Mouse (Mus musculus): ENCODE data around the gene Cald1. TPM values are rescaled to one million over a fixed set of nuclear protein-coding genes. Genes with fewer than 3 reads are reported as not detected.

Cald1 gene
- polyA plus RNA-seq (2015; fragmentation: Nextera tagmentation; extraction: Ambion mirVana), result 396 and 401 TPM in 2 replicates

- Histone ChIP-seq H3K4me2 (peak within 1 kb of the TSS; percentile 50), H3K9me3 (no peaks in the 10 kb centered on the region), H3K27me3 (replicated peaks) (no peaks in the 10 kb centered on the region), H3K4me3 (replicated peaks) (peak within 1 kb of the TSS; percentile 45), H3K9ac (peak within 1 kb of the TSS; percentile 9; the same call in 1 of the 2 replicates), H3K27ac (peak within 1 kb of the TSS; percentile 88), H3K4me1 (peaks cover 4% of the 10 kb centered on the region; the same call in 1 of the 2 replicates), H3K36me3 (no peaks in the 10 kb centered on the region)
- ATAC-seq (ENCODE audit: insufficient read depth, low FRiP score, low read depth), result peak; percentile 90
- WGBS, result 11% methylated on average over 16 of the region's 16 CpGs
Measured at GRCm38 (mm10) chr6:34598121-34599065, at the start of gene Cald1. Gene Cald1, plus strand, starts transcription at chr6:34598500.

- Histone ChIP-seq H3K9me3 (no peaks in the 10 kb centered on the region), H3K4me3 (replicated peaks) (no peak overlapping the region), H3K4me2 (no peak overlapping the region), H3K27me3 (replicated peaks) (no peaks in the 10 kb centered on the region), H3K9ac (no peak overlapping the region), H3K27ac (peak overlapping the region; percentile 80), H3K36me3 (no peaks in the 10 kb centered on the region), H3K4me1 (peaks cover 4% of the 10 kb centered on the region; the same call in 1 of the 2 replicates)
- no peak for ATAC-seq (ENCODE audit: insufficient read depth, low FRiP score, low read depth)
- 41% methylated on average over 2 of the region's 2 CpGs for WGBS
Measured at GRCm38 (mm10) chr6:34549017-34549416, 49.3 kb upstream of the Cald1 start.

- Histone ChIP-seq H3K36me3 (no peaks in the 10 kb centered on the region), H3K9ac (no peak overlapping the region), H3K4me1 (peaks cover 4% of the 10 kb centered on the region; the same call in 1 of the 2 replicates), H3K4me3 (replicated peaks) (no peak overlapping the region), H3K27me3 (replicated peaks) (no peaks in the 10 kb centered on the region), H3K4me2 (no peak overlapping the region), H3K9me3 (no peaks in the 10 kb centered on the region), H3K27ac (no peak overlapping the region)
- no peak for ATAC-seq (ENCODE audit: insufficient read depth, low FRiP score, low read depth)
- WGBS, result 88% methylated on average over 4 of the region's 4 CpGs
Measured at GRCm38 (mm10) chr6:34552489-34553157, 45.7 kb upstream of the Cald1 start.

GRCm38 (mm10) chr6:34554291-34554997, 43.9 kb upstream of the Cald1 start:
- Histone ChIP-seq H3K4me2 (no peak overlapping the region), H3K27ac (0 out of 2 replicates have a peak overlapping the region, but pooled peaks have one; percentile 21), H3K4me1 (no peaks in the 10 kb centered on the region), H3K9me3 (no peaks in the 10 kb centered on the region), H3K27me3 (replicated peaks) (no peaks in the 10 kb centered on the region), H3K9ac (no peak overlapping the region), H3K36me3 (no peaks in the 10 kb centered on the region), H3K4me3 (replicated peaks) (no peak overlapping the region)
- whole genome bisulfite sequencing, result 51% methylated on average over 9 of the region's 9 CpGs
- no peak for ATAC-seq (ENCODE audit: insufficient read depth, low FRiP score, low read depth)

GRCm38 (mm10) chr6:34559521-34559920, 38.8 kb upstream of the Cald1 start:
- H3K4me1 ChIP-seq, result 0 out of 2 replicates have a peak, but pooled peaks cover 3% of the 10 kb centered on the region
- no peaks in the 10 kb centered on the region for H3K36me3 ChIP-seq
- no peak overlapping the region for H3K27ac ChIP-seq
- no peak for ATAC-seq (ENCODE audit: insufficient read depth, low FRiP score, low read depth)
- H3K4me3 ChIP-seq (replicated peaks), result no peak overlapping the region
- no peaks in the 10 kb centered on the region for H3K27me3 ChIP-seq (replicated peaks)
- 72% methylated on average over 4 of the region's 4 CpGs for WGBS
- H3K4me2 ChIP-seq, result no peak overlapping the region
- H3K9me3 ChIP-seq, result no peaks in the 10 kb centered on the region
- no peak overlapping the region for H3K9ac ChIP-seq

- Histone ChIP-seq H3K4me3 (replicated peaks) (no peak overlapping the region), H3K4me1 (no peaks in the 10 kb centered on the region), H3K27me3 (replicated peaks) (no peaks in the 10 kb centered on the region), H3K4me2 (no peak overlapping the region), H3K9me3 (no peaks in the 10 kb centered on the region), H3K27ac (no peak overlapping the region), H3K9ac (no peak overlapping the region), H3K36me3 (no peaks in the 10 kb centered on the region)
- 73% methylated on average over 7 of the region's 7 CpGs for WGBS
- no peak for ATAC-seq (ENCODE audit: insufficient read depth, low FRiP score, low read depth)
Measured at GRCm38 (mm10) chr6:34565176-34565880, 33.0 kb upstream of the Cald1 start.

GRCm38 (mm10) chr6:34567298-34567697, 31.0 kb upstream of the Cald1 start:
- Histone ChIP-seq H3K36me3 (no peaks in the 10 kb centered on the region), H3K27me3 (replicated peaks) (no peaks in the 10 kb centered on the region), H3K9me3 (no peaks in the 10 kb centered on the region), H3K4me1 (no peaks in the 10 kb centered on the region), H3K27ac (no peak overlapping the region), H3K4me2 (no peak overlapping the region), H3K4me3 (replicated peaks) (no peak overlapping the region), H3K9ac (no peak overlapping the region)
- 53% methylated on average over 5 of the region's 5 CpGs for WGBS
- peak; percentile 31; the same call in 1 of the 2 replicates for ATAC-seq (ENCODE audit: insufficient read depth, low FRiP score, low read depth)

- Histone ChIP-seq H3K36me3 (no peaks in the 10 kb centered on the region), H3K4me1 (no peaks in the 10 kb centered on the region), H3K9ac (no peak overlapping the region), H3K27me3 (replicated peaks) (no peaks in the 10 kb centered on the region), H3K4me2 (no peak overlapping the region), H3K27ac (peak overlapping the region; percentile 49; the same call in 1 of the 2 replicates), H3K4me3 (replicated peaks) (no peak overlapping the region), H3K9me3 (no peaks in the 10 kb centered on the region)
- 56% methylated on average over 6 of the region's 6 CpGs for WGBS
- ATAC-seq (ENCODE audit: insufficient read depth, low FRiP score, low read depth), result peak; percentile 79
Measured at GRCm38 (mm10) chr6:34579504-34580068, 18.7 kb upstream of the Cald1 start.

GRCm38 (mm10) chr6:34583365-34583764, 14.9 kb upstream of the Cald1 start:
- no peaks in the 10 kb centered on the region for H3K27me3 ChIP-seq (replicated peaks)
- no peak for ATAC-seq (ENCODE audit: insufficient read depth, low FRiP score, low read depth)
- no peak overlapping the region for H3K4me2 ChIP-seq
- H3K4me3 ChIP-seq (replicated peaks), result no peak overlapping the region
- WGBS, result 38% methylated on average over 5 of the region's 5 CpGs
- no peak overlapping the region for H3K27ac ChIP-seq
- no peaks in the 10 kb centered on the region for H3K36me3 ChIP-seq
- no peaks in the 10 kb centered on the region for H3K4me1 ChIP-seq
- H3K9ac ChIP-seq, result no peak overlapping the region
- no peaks in the 10 kb centered on the region for H3K9me3 ChIP-seq

- no peaks in the 10 kb centered on the region for H3K36me3 ChIP-seq
- H3K9me3 ChIP-seq, result no peaks in the 10 kb centered on the region
- no peaks in the 10 kb centered on the region for H3K27me3 ChIP-seq (replicated peaks)
- no peak overlapping the region for H3K27ac ChIP-seq
- H3K9ac ChIP-seq, result no peak overlapping the region
- no peak for ATAC-seq (ENCODE audit: insufficient read depth, low FRiP score, low read depth)
- H3K4me3 ChIP-seq (replicated peaks), result no peak overlapping the region
- H3K4me2 ChIP-seq, result no peak overlapping the region
- 70% methylated on average over 4 of the region's 4 CpGs for WGBS
- H3K4me1 ChIP-seq, result no peaks in the 10 kb centered on the region
Measured at GRCm38 (mm10) chr6:34588066-34588465, 10.2 kb upstream of the Cald1 start.

- Histone ChIP-seq H3K9ac (no peak overlapping the region), H3K4me3 (replicated peaks) (no peak overlapping the region), H3K9me3 (no peaks in the 10 kb centered on the region), H3K27me3 (replicated peaks) (no peaks in the 10 kb centered on the region), H3K4me1 (no peaks in the 10 kb centered on the region), H3K4me2 (no peak overlapping the region), H3K36me3 (no peaks in the 10 kb centered on the region), H3K27ac (no peak overlapping the region)
- 89% methylated on average over 9 of the region's 9 CpGs for WGBS
- ATAC-seq (ENCODE audit: insufficient read depth, low FRiP score, low read depth), result no peak
Measured at GRCm38 (mm10) chr6:34590716-34591115, 7.6 kb upstream of the Cald1 start.
